Mouse (Mus musculus): ENCODE measurements around the gene Yif1b. TPM values are rescaled to one million over a fixed set of nuclear protein-coding genes. Genes with fewer than 3 reads are reported as not detected.

The Yif1b gene
- polyA plus RNA-seq, 1 experiment from 2014 or later = 96.2 TPM

DNA sequence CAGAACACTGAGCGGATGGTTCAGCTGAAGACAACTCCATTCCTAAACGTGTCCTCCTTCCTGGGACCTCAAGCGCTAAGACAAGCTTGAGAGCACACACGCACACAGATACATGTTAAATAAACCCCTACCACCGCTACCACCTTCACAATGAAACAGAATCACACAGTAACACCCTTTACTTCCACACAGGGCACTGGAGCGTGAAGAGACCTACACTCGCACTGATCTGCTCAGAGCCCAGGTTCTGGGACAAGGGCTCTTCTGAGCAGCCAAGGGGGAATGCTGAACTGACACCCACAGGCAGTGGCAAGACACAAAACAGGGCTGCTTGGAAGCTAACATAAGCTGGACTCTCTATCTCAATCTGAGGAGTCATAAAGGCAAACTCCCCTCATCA lies 27.5 kb downstream of the Yif1b start:
- WGBS = 70% methylated on average over 7 of the region's 7 CpGs
- no peaks in the 10 kb centered on the region for H3K9me3 ChIP-seq (replicated peaks; ENCODE audit: control insufficient read depth, low read length)

DNA sequence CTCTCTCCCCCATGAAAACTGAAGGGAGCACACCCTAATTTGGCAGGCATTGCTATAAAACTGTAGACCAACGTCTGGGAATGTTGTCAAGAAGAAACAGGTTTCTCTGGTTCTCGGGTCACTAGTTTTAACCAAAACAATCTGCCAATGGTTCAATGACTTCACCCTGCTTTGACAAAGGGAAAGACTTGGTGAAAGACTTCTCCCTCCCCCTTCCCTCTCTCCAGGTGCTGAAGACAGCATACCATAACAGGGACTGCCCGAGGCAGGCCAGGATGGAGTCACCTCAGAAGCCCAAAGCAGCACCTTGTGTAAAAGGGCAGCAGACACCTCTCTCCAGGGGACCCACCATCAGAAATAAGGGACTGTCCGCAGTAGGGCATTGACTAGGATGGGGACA lies 28.8 kb downstream of the Yif1b start:
- Histone ChIP-seq H3K4me2 (ENCODE audit: low read length) (no peak overlapping the region), H3K9me3 (replicated peaks; ENCODE audit: control insufficient read depth, low read length) (no peaks in the 10 kb centered on the region), H3K27me3 (replicated peaks; ENCODE audit: control insufficient read depth, insufficient read depth, low read length) (no peaks in the 10 kb centered on the region), H3K4me3 (ENCODE audit: low read depth, low read length) (no peak overlapping the region), H3K4me1 (ENCODE audit: control insufficient read depth, insufficient read depth, low read length) (no peaks in the 10 kb centered on the region), H3K27ac (ENCODE audit: low read depth, low read length) (no peak overlapping the region), H3K9ac (ENCODE audit: low read length) (no peak overlapping the region), H3K36me3 (ENCODE audit: control insufficient read depth, insufficient read depth, low read length) (no peaks in the 10 kb centered on the region)
- DNase-seq (ENCODE audit: low spot score) (no peak), ATAC-seq (no peak)
- WGBS = 61% methylated on average over 4 of the region's 4 CpGs

More for the DNA sequence above, 27.5 kb downstream of the Yif1b start:
- H3K4me2 ChIP-seq (ENCODE audit: low read length) = no peak overlapping the region
- no peak overlapping the region for H3K4me3 ChIP-seq (ENCODE audit: low read depth, low read length)
- no peaks in the 10 kb centered on the region for H3K27me3 ChIP-seq (replicated peaks; ENCODE audit: control insufficient read depth, insufficient read depth, low read length)
- no peak overlapping the region for H3K9ac ChIP-seq (ENCODE audit: low read length)
- no peak overlapping the region for H3K27ac ChIP-seq (ENCODE audit: low read depth, low read length)
- no peaks in the 10 kb centered on the region for H3K36me3 ChIP-seq (ENCODE audit: control insufficient read depth, insufficient read depth, low read length)
- H3K4me1 ChIP-seq (ENCODE audit: control insufficient read depth, insufficient read depth, low read length) = no peaks in the 10 kb centered on the region
- DNase-seq (ENCODE audit: low spot score) = no peak
- no peak for ATAC-seq

DNA sequence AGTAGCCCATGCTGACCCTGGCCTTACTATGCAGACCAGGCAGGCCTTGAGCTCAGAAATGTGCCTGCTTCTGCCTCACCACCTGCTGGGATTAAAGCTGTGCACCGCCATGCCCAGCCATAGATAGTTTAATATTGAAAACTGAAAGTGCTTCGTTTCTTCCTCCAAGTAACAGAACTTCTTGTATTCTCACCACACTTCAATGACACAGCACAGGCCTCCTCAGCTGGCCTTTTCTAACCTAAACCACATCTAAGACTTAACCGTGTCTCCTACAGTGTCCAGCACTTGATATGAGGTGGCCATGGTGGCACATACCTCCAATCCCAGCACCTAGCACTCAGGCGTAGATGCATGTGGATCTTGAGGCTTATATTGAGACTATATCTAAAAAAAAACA lies 32.3 kb downstream of the Yif1b start:
- ATAC-seq (no peak), DNase-seq (ENCODE audit: low spot score) (no peak)
- 86% methylated on average over 4 of the region's 4 CpGs for WGBS
- Histone ChIP-seq H3K9me3 (replicated peaks; ENCODE audit: control insufficient read depth, low read length) (no peaks in the 10 kb centered on the region), H3K4me2 (ENCODE audit: low read length) (no peak overlapping the region), H3K36me3 (ENCODE audit: control insufficient read depth, insufficient read depth, low read length) (no peaks in the 10 kb centered on the region), H3K4me3 (ENCODE audit: low read depth, low read length) (no peak overlapping the region), H3K4me1 (ENCODE audit: control insufficient read depth, insufficient read depth, low read length) (no peaks in the 10 kb centered on the region), H3K27me3 (replicated peaks; ENCODE audit: control insufficient read depth, insufficient read depth, low read length) (no peaks in the 10 kb centered on the region), H3K27ac (ENCODE audit: low read depth, low read length) (no peak overlapping the region), H3K9ac (ENCODE audit: low read length) (no peak overlapping the region)

DNA sequence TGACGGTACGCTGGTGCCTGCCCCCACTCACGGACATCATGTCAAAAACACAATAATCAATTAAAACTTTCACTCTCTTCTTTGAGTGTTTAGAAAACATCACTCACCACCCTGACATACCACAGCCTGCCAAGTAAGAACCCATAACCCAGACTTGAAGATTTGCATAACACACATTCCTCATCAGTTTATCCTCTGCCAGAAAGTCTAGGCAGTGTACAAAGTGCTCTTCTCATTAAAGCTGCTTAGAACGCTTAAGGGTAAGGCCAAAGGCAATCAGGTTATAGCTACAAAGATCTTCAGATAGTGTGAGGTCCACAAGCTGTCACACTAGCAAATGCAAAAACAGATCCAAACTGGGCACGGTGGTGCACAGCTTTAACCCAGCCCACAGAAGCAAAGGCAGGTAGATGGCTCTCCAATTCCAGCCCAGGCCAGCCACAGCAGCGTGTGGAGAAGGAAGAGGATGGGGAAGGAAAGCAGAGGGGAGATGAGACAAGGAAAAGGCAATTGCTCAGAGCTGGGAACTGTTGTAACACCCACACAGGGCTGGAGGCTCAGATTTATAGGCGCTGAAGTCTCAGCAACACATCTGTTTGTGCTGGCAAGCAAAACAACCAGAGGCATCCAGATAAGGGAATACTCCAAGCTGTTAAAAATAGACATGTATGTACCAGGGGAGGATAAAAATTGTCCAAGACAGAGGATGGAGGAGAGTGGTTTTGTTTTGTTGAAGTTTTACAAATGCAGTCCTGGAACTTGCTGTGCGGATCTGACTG lies 33.7 kb downstream of the Yif1b start:
- no peaks in the 10 kb centered on the region for H3K27me3 ChIP-seq (replicated peaks; ENCODE audit: control insufficient read depth, insufficient read depth, low read length)
- ATAC-seq (no peak), DNase-seq (ENCODE audit: low spot score) (no peak)
- no peak overlapping the region for H3K4me2 ChIP-seq (ENCODE audit: low read length)
- H3K4me3 ChIP-seq (ENCODE audit: low read depth, low read length) = no peak overlapping the region
- no peak overlapping the region; the same call in 1 of the 2 replicates for H3K27ac ChIP-seq (ENCODE audit: low read depth, low read length)
- H3K36me3 ChIP-seq (ENCODE audit: control insufficient read depth, insufficient read depth, low read length) = no peaks in the 10 kb centered on the region
- no peaks in the 10 kb centered on the region for H3K9me3 ChIP-seq (replicated peaks; ENCODE audit: control insufficient read depth, low read length)
- WGBS = 73% methylated on average over 8 of the region's 8 CpGs
- H3K9ac ChIP-seq (ENCODE audit: low read length) = no peak overlapping the region
- no peaks in the 10 kb centered on the region for H3K4me1 ChIP-seq (ENCODE audit: control insufficient read depth, insufficient read depth, low read length)

DNA sequence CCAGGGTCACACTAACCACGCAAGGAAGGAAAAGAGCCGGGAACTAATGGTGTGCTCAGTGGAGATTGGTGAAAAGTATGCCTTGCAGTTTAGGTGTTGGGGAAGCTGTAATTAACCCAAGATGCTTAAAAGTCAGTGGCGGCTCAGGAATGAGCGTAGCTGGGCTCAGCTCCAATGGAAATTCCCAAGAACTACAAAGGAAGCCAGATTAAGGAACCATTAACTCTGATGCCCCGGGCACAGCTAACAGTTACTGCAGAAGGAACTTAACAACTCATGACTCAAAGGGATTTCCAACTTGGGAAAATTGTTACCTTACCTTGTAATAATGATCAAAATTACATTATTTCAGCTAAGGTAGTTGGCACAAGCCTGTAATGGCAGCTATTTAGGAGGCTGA lies 38.6 kb downstream of the Yif1b start:
- H3K27me3 ChIP-seq (replicated peaks; ENCODE audit: control insufficient read depth, insufficient read depth, low read length) = peaks cover 2% of the 10 kb centered on the region
- WGBS = 68% methylated on average over 5 of the region's 5 CpGs
- no peak overlapping the region for H3K4me2 ChIP-seq (ENCODE audit: low read length)
- H3K36me3 ChIP-seq (ENCODE audit: control insufficient read depth, insufficient read depth, low read length) = no peaks in the 10 kb centered on the region
- H3K4me3 ChIP-seq (ENCODE audit: low read depth, low read length) = no peak overlapping the region
- no peak overlapping the region for H3K9ac ChIP-seq (ENCODE audit: low read length)
- peaks cover 5% of the 10 kb centered on the region; the same call in 1 of the 2 replicates for H3K4me1 ChIP-seq (ENCODE audit: control insufficient read depth, insufficient read depth, low read length)
- no peak overlapping the region for H3K27ac ChIP-seq (ENCODE audit: low read depth, low read length)
- DNase-seq (ENCODE audit: low spot score) (no peak), ATAC-seq (no peak)
- no peaks in the 10 kb centered on the region for H3K9me3 ChIP-seq (replicated peaks; ENCODE audit: control insufficient read depth, low read length)

DNA sequence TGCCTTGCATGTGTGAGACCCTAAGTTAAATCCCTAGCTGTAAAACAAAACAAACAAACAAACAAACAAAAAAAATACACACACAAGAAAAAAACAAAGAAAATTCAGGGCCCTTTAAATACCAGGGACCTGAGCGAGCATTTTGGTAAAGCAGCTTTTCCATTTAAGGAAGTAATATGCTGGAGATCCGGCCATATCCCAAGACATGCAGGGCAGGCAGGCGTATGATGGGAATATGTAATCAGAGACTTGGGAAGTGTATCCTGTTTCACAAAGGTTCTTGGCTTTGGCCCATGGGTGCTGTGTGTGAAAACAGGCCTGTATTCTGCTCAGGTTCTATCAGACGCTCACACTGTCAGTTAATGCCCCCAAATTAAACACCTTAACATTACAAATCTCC lies 39.4 kb downstream of the Yif1b start:
- Histone ChIP-seq H3K4me1 (ENCODE audit: control insufficient read depth, insufficient read depth, low read length) (peaks cover 8% of the 10 kb centered on the region; the same call in 1 of the 2 replicates), H3K9me3 (replicated peaks; ENCODE audit: control insufficient read depth, low read length) (no peaks in the 10 kb centered on the region), H3K36me3 (ENCODE audit: control insufficient read depth, insufficient read depth, low read length) (no peaks in the 10 kb centered on the region), H3K4me3 (ENCODE audit: low read depth, low read length) (no peak overlapping the region), H3K27me3 (replicated peaks; ENCODE audit: control insufficient read depth, insufficient read depth, low read length) (peaks cover 10% of the 10 kb centered on the region), H3K27ac (ENCODE audit: low read depth, low read length) (no peak overlapping the region), H3K9ac (ENCODE audit: low read length) (no peak overlapping the region), H3K4me2 (ENCODE audit: low read length) (no peak overlapping the region)
- no peak for DNase-seq (ENCODE audit: low spot score)
- no peak for ATAC-seq
- WGBS = 88% methylated on average over 4 of the region's 4 CpGs

DNA sequence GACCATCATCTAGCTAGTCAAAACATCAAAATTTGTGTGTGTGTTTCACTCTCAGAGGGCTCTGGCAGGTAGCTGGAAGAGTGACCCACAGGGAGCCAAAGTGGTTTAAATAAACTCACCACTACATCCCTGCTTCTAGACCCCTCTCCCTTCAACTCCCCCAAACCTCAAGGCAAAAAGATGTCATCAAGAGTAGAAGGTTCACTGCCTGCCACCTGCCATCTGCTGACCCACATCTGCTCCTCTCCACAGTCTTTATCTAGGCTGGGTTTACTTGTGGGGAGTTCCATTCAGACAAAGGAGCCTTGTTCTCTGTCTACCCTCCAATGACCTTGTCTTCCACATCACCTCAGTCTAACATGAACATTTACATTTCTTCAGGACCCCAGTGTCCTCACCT lies 41.1 kb downstream of the Yif1b start:
- no peak for DNase-seq (ENCODE audit: low spot score)
- H3K4me3 ChIP-seq (ENCODE audit: low read depth, low read length) = no peak overlapping the region

DNA sequence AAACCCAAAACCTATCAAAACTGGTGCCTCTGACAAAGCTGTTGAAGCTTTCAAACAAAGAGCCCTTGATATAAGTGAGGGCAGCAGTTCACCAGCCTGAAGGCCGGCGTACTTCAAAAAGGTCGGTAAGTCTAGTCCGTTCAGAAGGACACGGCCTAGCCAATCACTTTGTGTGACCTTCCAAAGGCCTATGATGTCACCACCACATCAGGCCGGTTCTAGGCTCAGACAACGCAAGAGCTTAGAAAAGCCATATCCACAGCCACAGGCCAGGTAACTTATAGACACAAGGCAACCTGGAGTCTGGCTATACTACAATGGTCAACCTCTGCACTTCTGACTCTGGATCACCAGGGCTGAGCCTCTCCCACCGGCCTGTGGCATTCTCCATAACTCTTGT lies 41.8 kb downstream of the Yif1b start:
- ATAC-seq (no peak), DNase-seq (ENCODE audit: low spot score) (no peak)
- H3K27ac ChIP-seq (ENCODE audit: low read depth, low read length) = no peak overlapping the region
- no peaks in the 10 kb centered on the region for H3K9me3 ChIP-seq (replicated peaks; ENCODE audit: control insufficient read depth, low read length)
- no peak overlapping the region for H3K4me3 ChIP-seq (ENCODE audit: low read depth, low read length)
- 92% methylated on average over 8 of the region's 8 CpGs for WGBS
- H3K9ac ChIP-seq (ENCODE audit: low read length) = no peak overlapping the region
- H3K27me3 ChIP-seq (replicated peaks; ENCODE audit: control insufficient read depth, insufficient read depth, low read length) = peaks cover 13% of the 10 kb centered on the region
- peaks cover 8% of the 10 kb centered on the region; the same call in 1 of the 2 replicates for H3K4me1 ChIP-seq (ENCODE audit: control insufficient read depth, insufficient read depth, low read length)
- H3K4me2 ChIP-seq (ENCODE audit: low read length) = no peak overlapping the region
- no peaks in the 10 kb centered on the region for H3K36me3 ChIP-seq (ENCODE audit: control insufficient read depth, insufficient read depth, low read length)

More for the DNA sequence above, 41.1 kb downstream of the Yif1b start:
- H3K4me1 ChIP-seq (ENCODE audit: control insufficient read depth, insufficient read depth, low read length) = peaks cover 8% of the 10 kb centered on the region; the same call in 1 of the 2 replicates
- no peak overlapping the region for H3K9ac ChIP-seq (ENCODE audit: low read length)
- peaks cover 13% of the 10 kb centered on the region for H3K27me3 ChIP-seq (replicated peaks; ENCODE audit: control insufficient read depth, insufficient read depth, low read length)
- no peaks in the 10 kb centered on the region for H3K9me3 ChIP-seq (replicated peaks; ENCODE audit: control insufficient read depth, low read length)
- no peak for ATAC-seq
- no peak overlapping the region for H3K27ac ChIP-seq (ENCODE audit: low read depth, low read length)
- no peak overlapping the region for H3K4me2 ChIP-seq (ENCODE audit: low read length)
- no peaks in the 10 kb centered on the region for H3K36me3 ChIP-seq (ENCODE audit: control insufficient read depth, insufficient read depth, low read length)

DNA sequence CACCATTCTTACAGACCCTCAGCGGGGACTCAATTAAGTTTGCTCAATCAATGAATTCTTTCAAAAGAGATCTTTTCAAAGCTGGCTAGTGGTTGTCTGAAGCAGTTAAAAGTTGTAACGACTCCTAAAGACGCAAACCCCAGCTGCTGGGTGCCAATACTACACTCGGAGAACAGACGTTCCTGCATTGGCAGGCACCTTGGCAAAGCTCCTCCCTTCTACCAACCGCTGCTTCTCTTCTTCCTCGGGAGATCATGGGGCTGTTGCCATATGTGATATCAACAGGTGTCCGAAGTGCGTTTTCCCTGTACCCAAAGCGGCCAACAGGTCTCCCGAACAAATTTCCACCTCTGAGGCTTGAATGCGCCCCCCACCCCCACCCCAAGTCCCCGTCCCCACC lies 42.7 kb downstream of the Yif1b start:
- H3K9ac ChIP-seq (ENCODE audit: low read length) = peak overlapping the region; percentile 65
- H3K4me3 ChIP-seq (ENCODE audit: low read depth, low read length) = peak overlapping the region; percentile 51
- 0 out of 2 replicates have a peak, but pooled peaks have one; percentile 12 for ATAC-seq
- peaks cover 8% of the 10 kb centered on the region; the same call in 1 of the 2 replicates for H3K4me1 ChIP-seq (ENCODE audit: control insufficient read depth, insufficient read depth, low read length)
- peaks cover 13% of the 10 kb centered on the region for H3K27me3 ChIP-seq (replicated peaks; ENCODE audit: control insufficient read depth, insufficient read depth, low read length)
- DNase-seq (ENCODE audit: low spot score) = no peak
- H3K4me2 ChIP-seq (ENCODE audit: low read length) = peak overlapping the region; percentile 99
- H3K36me3 ChIP-seq (ENCODE audit: control insufficient read depth, insufficient read depth, low read length) = no peaks in the 10 kb centered on the region
- no peaks in the 10 kb centered on the region for H3K9me3 ChIP-seq (replicated peaks; ENCODE audit: control insufficient read depth, low read length)
- 7% methylated on average over 13 of the region's 13 CpGs for WGBS
- H3K27ac ChIP-seq (ENCODE audit: low read depth, low read length) = no peak overlapping the region
